Mouse (Mus musculus): ENCODE results near the gene Flywch2.

DNA sequence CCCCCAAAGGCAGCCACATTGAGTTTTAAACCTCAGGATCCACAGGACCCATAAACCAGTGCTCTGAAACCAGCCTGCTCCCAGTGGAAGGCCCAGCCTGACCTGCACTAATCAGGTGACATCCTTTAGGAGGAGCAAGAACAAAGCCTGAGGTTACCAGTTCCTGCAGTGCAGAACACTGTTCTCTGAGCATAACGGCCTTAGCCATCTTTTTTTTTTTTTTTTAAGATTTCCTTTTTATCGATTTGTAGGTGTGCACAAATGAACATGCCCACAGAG lies 5.1 kb upstream of the Flywch2 start:
- TF ChIP-seq POLR2A (IDR thresholded peaks at IDR 0.05; ENCODE audit: borderline replicate concordance, low read depth, low read length) (no peak), CTCF (IDR thresholded peaks at IDR 0.05; ENCODE audit: low read depth, low read length) (no peak)
